Comparison of ENCODE assay signal across 30 mouse cellular contexts in genomic region chr2:54483426-54483825, GRCm38 (mm10). TPM values are rescaled to one million over a fixed set of nuclear protein-coding genes. Genes with fewer than 3 reads are reported as not detected.
DNase-seq lines count a peak whose midpoint lies in the region; ATAC-seq lines count a peak whose summit lies in the region.
"Had no signal": no experiment of that assay in that cellular context is flagged by ENCODE, and none has a peak within 500 bp of the region (broad histone marks: within the 10 kb centered on the region; RNA-seq: fewer than 3 reads in every experiment).

No protein-coding gene starts in this region.

- DNase-seq in kidney, postnatal 10 days, result no peak
- peak; percentile 5 for DNase-seq in adipocyte (ENCODE audit: low spot score)
- peak; percentile 46 for DNase-seq in forelimb bud, embryonic 11.5 days (ENCODE audit: low read depth, low spot score)
- DNase-seq: adrenal gland, adult 8-10 months; B cell, adult 2 months; cerebellum, adult 2 months; cerebellum, postnatal 25 days; gastrocnemius, postnatal 25 days; heart, adult 11 months; kidney, postnatal 25 days; lung, embryonic 14.5 days; lung, postnatal 14 days; right cerebral cortex, postnatal 25 days had no signal

- H3K9me3 ChIP-seq in kidney, embryonic 16.5 days (ENCODE audit: low read length), result no peaks in the 10 kb centered on the region
- no peaks in the 10 kb centered on the region for H3K9me3 ChIP-seq in neural tube, embryonic 15.5 days (replicated peaks)
- H3K9me3 ChIP-seq in forebrain, embryonic 12.5 days, result no peaks in the 10 kb centered on the region
- H3K9me3 ChIP-seq: embryonic facial prominence, embryonic 10.5 days; embryonic facial prominence, embryonic 15.5 days; forebrain, embryonic 13.5 days; heart, embryonic 10.5 days; heart, embryonic 15.5 days; limb, embryonic 12.5 days; liver, embryonic 15.5 days; midbrain, embryonic 10.5 days; midbrain, embryonic 15.5 days; stomach, embryonic 15.5 days had no signal

- no peaks in the 10 kb centered on the region for H3K27me3 ChIP-seq in kidney, embryonic 16.5 days (ENCODE audit: insufficient read depth, low read length)
- H3K27me3 ChIP-seq in neural tube, embryonic 15.5 days (replicated peaks), result no peaks in the 10 kb centered on the region
- no peaks in the 10 kb centered on the region for H3K27me3 ChIP-seq in forebrain, embryonic 12.5 days
- H3K27me3 ChIP-seq: embryonic facial prominence, embryonic 15.5 days; forebrain, embryonic 13.5 days; heart, embryonic 15.5 days; limb, embryonic 12.5 days; liver, embryonic 15.5 days; midbrain, embryonic 15.5 days; stomach, embryonic 15.5 days had no signal

- H3K36me3 ChIP-seq in kidney, embryonic 16.5 days (ENCODE audit: insufficient read depth, low read length), result no peaks in the 10 kb centered on the region
- no peaks in the 10 kb centered on the region for H3K36me3 ChIP-seq in neural tube, embryonic 15.5 days
- H3K36me3 ChIP-seq in forebrain, embryonic 12.5 days (replicated peaks), result no peaks in the 10 kb centered on the region
- H3K36me3 ChIP-seq: embryonic facial prominence, embryonic 10.5 days; embryonic facial prominence, embryonic 15.5 days; heart, embryonic 10.5 days; heart, embryonic 15.5 days; limb, embryonic 12.5 days; liver, embryonic 15.5 days; midbrain, embryonic 10.5 days; midbrain, embryonic 15.5 days; stomach, embryonic 15.5 days had no signal

- peak; percentile 65; the same call in 1 of the 2 replicates for ATAC-seq in kidney, embryonic 16.5 days (ENCODE audit: low FRiP score, low TSS enrichment)
- ATAC-seq in neural tube, embryonic 15.5 days (ENCODE audit: low FRiP score), result peak; percentile 28; the same call in 1 of the 2 replicates
- no peak for ATAC-seq in forebrain, embryonic 12.5 days (ENCODE audit: low FRiP score)
- ATAC-seq: activated CD4-positive, CD25-positive, alpha-beta regulatory T cell, adult 4 months; forebrain, embryonic 13.5 days; hindbrain, postnatal 0 days; intestine, embryonic 16.5 days; midbrain, embryonic 15.5 days had no signal

- no peak overlapping the region for H3K27ac ChIP-seq in kidney, embryonic 16.5 days (ENCODE audit: low read length)
- no peak overlapping the region for H3K27ac ChIP-seq in neural tube, embryonic 15.5 days (replicated peaks)
- H3K27ac ChIP-seq in forebrain, embryonic 12.5 days, result no peak overlapping the region
- H3K27ac ChIP-seq: embryonic facial prominence, embryonic 10.5 days; embryonic facial prominence, embryonic 15.5 days; forebrain, embryonic 13.5 days; heart, embryonic 10.5 days; heart, embryonic 15.5 days; hindbrain, postnatal 0 days; limb, embryonic 12.5 days; liver, embryonic 15.5 days; midbrain, embryonic 10.5 days; midbrain, embryonic 15.5 days; stomach, embryonic 15.5 days had no signal

- H3K9ac ChIP-seq in kidney, embryonic 16.5 days (replicated peaks; ENCODE audit: low read length), result no peak overlapping the region
- no peak overlapping the region for H3K9ac ChIP-seq in neural tube, embryonic 15.5 days (replicated peaks)
- no peak overlapping the region for H3K9ac ChIP-seq in forebrain, embryonic 12.5 days
- H3K9ac ChIP-seq: embryonic facial prominence, embryonic 15.5 days; forebrain, embryonic 13.5 days; heart, embryonic 15.5 days; limb, embryonic 12.5 days; liver, embryonic 15.5 days; lung, embryonic 14.5 days; midbrain, embryonic 15.5 days; stomach, embryonic 15.5 days had no signal

- no peak overlapping the region for H3K4me3 ChIP-seq in kidney, embryonic 16.5 days (ENCODE audit: low read length)
- H3K4me3 ChIP-seq in neural tube, embryonic 15.5 days (replicated peaks), result no peak overlapping the region
- H3K4me3 ChIP-seq in forebrain, embryonic 12.5 days (replicated peaks), result no peak overlapping the region
- H3K4me3 ChIP-seq: embryonic facial prominence, embryonic 10.5 days; embryonic facial prominence, embryonic 15.5 days; forebrain, embryonic 13.5 days; heart, embryonic 10.5 days; heart, embryonic 15.5 days; limb, embryonic 12.5 days; liver, embryonic 15.5 days; midbrain, embryonic 10.5 days; midbrain, embryonic 15.5 days; stomach, embryonic 15.5 days had no signal

- 33% methylated on average over 5 of the region's 5 CpGs for WGBS in kidney, embryonic 16.5 days
- WGBS in neural tube, embryonic 15.5 days, result 51% methylated on average over 5 of the region's 5 CpGs
- WGBS in forebrain, embryonic 12.5 days, result 87% methylated on average over 5 of the region's 5 CpGs

- H3K4me2 ChIP-seq in kidney, embryonic 16.5 days (replicated peaks; ENCODE audit: low read depth, low read length), result no peak overlapping the region
- H3K4me2 ChIP-seq in neural tube, embryonic 15.5 days, result no peak overlapping the region
- no peak overlapping the region for H3K4me2 ChIP-seq in forebrain, embryonic 12.5 days
- H3K4me2 ChIP-seq: embryonic facial prominence, embryonic 15.5 days; forebrain, embryonic 13.5 days; heart, embryonic 15.5 days; limb, embryonic 12.5 days; liver, embryonic 15.5 days; lung, embryonic 14.5 days; midbrain, embryonic 15.5 days; stomach, embryonic 15.5 days had no signal

- no peaks in the 10 kb centered on the region for H3K4me1 ChIP-seq in kidney, embryonic 16.5 days (ENCODE audit: insufficient read depth, low read length)
- H3K4me1 ChIP-seq in neural tube, embryonic 15.5 days, result no peaks in the 10 kb centered on the region
- no peaks in the 10 kb centered on the region for H3K4me1 ChIP-seq in forebrain, embryonic 12.5 days
- H3K4me1 ChIP-seq: embryonic facial prominence, embryonic 10.5 days; embryonic facial prominence, embryonic 15.5 days; forebrain, embryonic 13.5 days; heart, embryonic 10.5 days; heart, embryonic 15.5 days; limb, embryonic 12.5 days; liver, embryonic 15.5 days; midbrain, embryonic 10.5 days; midbrain, embryonic 15.5 days; stomach, embryonic 15.5 days had no signal

RNA-seq across cellular contexts. Expression of gene Galnt13, which starts 47.3 kb away (rescaled TPM):
- polyA plus RNA-seq in kidney, embryonic 16.5 days (2015; fragmentation: Nextera tagmentation; extraction: Ambion mirVana), result 0.08 and 0.15 TPM in 2 replicates
- 18.2 and 19.1 TPM in 2 replicates for polyA plus RNA-seq in neural tube, embryonic 15.5 days (2015; fragmentation: Nextera tagmentation; extraction: Ambion mirVana)
- polyA plus RNA-seq in forebrain, embryonic 12.5 days (2016; fragmentation: Nextera tagmentation; extraction: Ambion mirVana), result 2.7 and 3.8 TPM in 2 replicates
- polyA plus RNA-seq: heart, embryonic 15.5 days; liver, adult 2 months; liver, embryonic 15.5 days had no signal
